ENCODE assay signal across 12 mouse cellular contexts in genomic region chr10:8063458-8064090, GRCm38 (mm10).
A peak's percentile ranks its signal among the peaks of the same experiment; 100 is the strongest.
DNase-seq lines count a peak whose midpoint lies in the region; ATAC-seq and TF ChIP-seq lines count a peak whose summit lies in the region.
"Had no signal": no experiment of that assay in that cellular context is flagged by ENCODE, and none has a peak within 500 bp of the region (broad histone marks: within the 10 kb centered on the region; RNA-seq: fewer than 3 reads in every experiment).

No protein-coding gene starts in this region.

- no peak overlapping the region for H3K9ac ChIP-seq in kidney, embryonic 16.5 days (replicated peaks; ENCODE audit: low read length)
- no peak overlapping the region for H3K9ac ChIP-seq in neural tube, embryonic 14.5 days (replicated peaks; ENCODE audit: low read depth, low read length)
- H3K9ac ChIP-seq in neural tube, embryonic 15.5 days (replicated peaks), result no peak overlapping the region
- H3K9ac ChIP-seq: limb, embryonic 12.5 days; lung, embryonic 15.5 days had no signal

- no peaks in the 10 kb centered on the region for H3K4me1 ChIP-seq in kidney, adult 2 months (ENCODE audit: control insufficient read depth, insufficient read depth, low read length)
- H3K4me1 ChIP-seq in kidney, embryonic 16.5 days (ENCODE audit: insufficient read depth, low read length), result 0 out of 2 replicates have a peak, but pooled peaks cover 6% of the 10 kb centered on the region
- H3K4me1 ChIP-seq in neural tube, embryonic 14.5 days (ENCODE audit: control insufficient read depth, insufficient read depth, low read length), result no peaks in the 10 kb centered on the region
- no peaks in the 10 kb centered on the region for H3K4me1 ChIP-seq in neural tube, embryonic 15.5 days
- H3K4me1 ChIP-seq: lung, embryonic 15.5 days had no signal

- TF ChIP-seq POLR2A in kidney, adult 2 months (IDR thresholded peaks at IDR 0.05; ENCODE audit: low read depth, low read length), result no peak

- H3K4me3 ChIP-seq in kidney, adult 2 months (ENCODE audit: insufficient read depth, low read depth, low read length), result no peak overlapping the region
- H3K4me3 ChIP-seq in kidney, embryonic 16.5 days (ENCODE audit: low read length), result no peak overlapping the region
- no peak overlapping the region for H3K4me3 ChIP-seq in neural tube, embryonic 14.5 days (ENCODE audit: low read depth, low read length)
- H3K4me3 ChIP-seq in neural tube, embryonic 15.5 days (replicated peaks), result no peak overlapping the region
- H3K4me3 ChIP-seq: limb, embryonic 12.5 days; lung, embryonic 15.5 days had no signal

- DNase-seq in cerebellum, adult 11-12 months, result peak; percentile 32
- DNase-seq in cerebellum, adult 8-10 months, result no peak
- peak; percentile 91 for DNase-seq in kidney, adult 2 months
- DNase-seq in neural tube, embryonic 10.5 days (ENCODE audit: extremely low spot score, low spot score), result no peak
- DNase-seq: retina, postnatal 1 day had no signal

- no peaks in the 10 kb centered on the region for H3K9me3 ChIP-seq in kidney, embryonic 16.5 days (ENCODE audit: low read length)
- H3K9me3 ChIP-seq in neural tube, embryonic 14.5 days (ENCODE audit: control insufficient read depth, low read length), result no peaks in the 10 kb centered on the region
- H3K9me3 ChIP-seq in neural tube, embryonic 15.5 days (replicated peaks), result no peaks in the 10 kb centered on the region
- H3K9me3 ChIP-seq: limb, embryonic 12.5 days; lung, embryonic 15.5 days had no signal

- no peak for ATAC-seq in kidney, embryonic 16.5 days (ENCODE audit: low FRiP score, low TSS enrichment)
- peak; percentile 69; the same call in 1 of the 2 replicates for ATAC-seq in neural tube, embryonic 14.5 days (ENCODE audit: low read depth)
- peak; percentile 91 for ATAC-seq in neural tube, embryonic 15.5 days (ENCODE audit: low FRiP score)
- no peak for ATAC-seq in CD4-positive, CD25-positive, alpha-beta regulatory T cell, adult 4 months
- ATAC-seq: intestine, postnatal 0 days had no signal

- 37% methylated on average over 5 of the region's 5 CpGs for WGBS in kidney, adult 2 months
- 63% methylated on average over 5 of the region's 5 CpGs for WGBS in kidney, embryonic 16.5 days
- WGBS in neural tube, embryonic 14.5 days, result 64% methylated on average over 5 of the region's 5 CpGs
- 53% methylated on average over 5 of the region's 5 CpGs for WGBS in neural tube, embryonic 15.5 days

- no peak for TF ChIP-seq CTCF in kidney, adult 2 months (conservative IDR thresholded peaks at IDR 0.05; ENCODE audit: insufficient read depth, insufficient read length, low read depth, low read length)

- H3K36me3 ChIP-seq in kidney, adult 2 months (ENCODE audit: control insufficient read depth, insufficient read depth, low read length), result no peaks in the 10 kb centered on the region
- H3K36me3 ChIP-seq in kidney, embryonic 16.5 days (ENCODE audit: insufficient read depth, low read length), result no peaks in the 10 kb centered on the region
- H3K36me3 ChIP-seq in neural tube, embryonic 14.5 days (ENCODE audit: control insufficient read depth, insufficient read depth, low read length), result no peaks in the 10 kb centered on the region
- no peaks in the 10 kb centered on the region for H3K36me3 ChIP-seq in neural tube, embryonic 15.5 days
- H3K36me3 ChIP-seq: limb, embryonic 12.5 days; lung, embryonic 15.5 days had no signal

- no peak overlapping the region for H3K27ac ChIP-seq in kidney, adult 2 months (ENCODE audit: insufficient read depth, low read depth, low read length)
- no peak overlapping the region for H3K27ac ChIP-seq in kidney, embryonic 16.5 days (ENCODE audit: low read length)
- H3K27ac ChIP-seq in neural tube, embryonic 14.5 days (ENCODE audit: low read depth, low read length), result no peak overlapping the region
- no peak overlapping the region for H3K27ac ChIP-seq in neural tube, embryonic 15.5 days (replicated peaks)
- H3K27ac ChIP-seq: limb, embryonic 12.5 days; lung, embryonic 15.5 days had no signal

- H3K27me3 ChIP-seq in kidney, adult 2 months (replicated peaks; ENCODE audit: control insufficient read depth, insufficient read depth, low read length), result no peaks in the 10 kb centered on the region
- no peaks in the 10 kb centered on the region for H3K27me3 ChIP-seq in kidney, embryonic 16.5 days (ENCODE audit: insufficient read depth, low read length)
- no peaks in the 10 kb centered on the region for H3K27me3 ChIP-seq in neural tube, embryonic 14.5 days (ENCODE audit: control insufficient read depth, insufficient read depth, low read length)
- H3K27me3 ChIP-seq in neural tube, embryonic 15.5 days (replicated peaks), result no peaks in the 10 kb centered on the region
- H3K27me3 ChIP-seq: limb, embryonic 12.5 days; lung, embryonic 15.5 days had no signal

- no peak overlapping the region for H3K4me2 ChIP-seq in kidney, embryonic 16.5 days (replicated peaks; ENCODE audit: low read depth, low read length)
- no peak overlapping the region for H3K4me2 ChIP-seq in neural tube, embryonic 14.5 days (ENCODE audit: low read depth, low read length)
- no peak overlapping the region for H3K4me2 ChIP-seq in neural tube, embryonic 15.5 days
- H3K4me2 ChIP-seq: limb, embryonic 12.5 days; lung, embryonic 15.5 days had no signal

Comparison
In these comparisons a context has a peak if more than half of its experiments do, and no peak if none do; other contexts are left out.
1. DNase-seq: peak in cerebellum, adult 11-12 months (single experiment) and kidney, adult 2 months (single experiment); none in cerebellum, adult 8-10 months (single experiment) and neural tube, embryonic 10.5 days (single experiment).
2. ATAC-seq: peak in neural tube, embryonic 14.5 days (single experiment) and neural tube, embryonic 15.5 days (single experiment); none in kidney, embryonic 16.5 days (single experiment) and CD4-positive, CD25-positive, alpha-beta regulatory T cell, adult 4 months (single experiment).